Mouse (Mus musculus) heart, embryonic 15.5 days (tissue): ENCODE results near the gene Khdc3. TPM values are rescaled to one million over a fixed set of nuclear protein-coding genes. Genes with fewer than 3 reads are reported as not detected.
A peak's percentile ranks its signal among the peaks of the same experiment; 100 is the strongest.
"Not testable (repeated sequence)": the region's sequence is repeated elsewhere in the genome, so short reads cannot be mapped to it uniquely, and the experiment has no call there.

Experiments
- ATAC-seq: fragments of 200-750 bp; cut with Nextera tagmentation; replicated peaks from 2 replicates; pipeline ENCODE4 v1.8.0; 2017; ENCODE audit warnings: low read depth, moderate TSS enrichment; ENCODE audit not compliant: insufficient number of reproducible peaks, insufficient read depth, low FRiP score
- H3K27ac ChIP-seq: fragments of 300-500 bp; sonication (generic); 2 replicates; pipeline ENCODE4 v1.5.1; 2015; ENCODE audit warnings: mild to moderate bottlenecking, inconsistent platforms
- H3K27me3 ChIP-seq: fragments of 300-500 bp; sonication (generic); 2 replicates; pipeline ENCODE4 v1.6.1; 2015; ENCODE audit warnings: inconsistent platforms
- H3K36me3 ChIP-seq: fragments of 300-500 bp; sonication (generic); 2 replicates; pipeline ENCODE4 v1.6.1; 2015; ENCODE audit warnings: mild to moderate bottlenecking, inconsistent platforms
- H3K4me1 ChIP-seq: fragments of 300-500 bp; sonication (generic); replicated peaks from 2 replicates; pipeline ENCODE4 v1.6.1; 2015; ENCODE audit warnings: inconsistent platforms
- H3K4me2 ChIP-seq: fragments of 300-500 bp; sonication (generic); 2 replicates; pipeline ENCODE4 v1.6.1; 2015; ENCODE audit warnings: inconsistent platforms, mild to moderate bottlenecking, moderate library complexity
- H3K4me3 ChIP-seq: fragments of 300-500 bp; sonication (generic); 2 replicates; pipeline ENCODE4 v1.5.1; 2015; ENCODE audit warnings: mild to moderate bottlenecking, inconsistent platforms
- H3K9ac ChIP-seq: fragments of 300-500 bp; sonication (generic); 2 replicates; pipeline ENCODE4 v1.6.1; 2015; ENCODE audit warnings: mild to moderate bottlenecking, inconsistent platforms
- H3K9me3 ChIP-seq: fragments of 300-500 bp; sonication (generic); replicated peaks from 2 replicates; pipeline ENCODE4 v1.6.1; 2016; ENCODE audit warnings: inconsistent platforms
- WGBS: fragments of 180-500 bp; shearing (Covaris S2); methylation state at CpG from one replicate; pipeline ENCODE4 v1.1.7; 2015; ENCODE audit warnings: mixed read lengths; 5-methylcytosine and 5-hydroxymethylcytosine counted together
- polyA plus RNA-seq: library from polyadenylated mRNA; unstranded; fragments of >200 nt; fragmentation: Nextera tagmentation; extraction: Ambion mirVana; gene quantifications from 2 replicates; pipeline ENCODE4 v1.2.1, GENCODE M21; 2015

The Khdc3 gene
- polyA plus RNA-seq: not detected in 2 replicates

- WGBS: 84% methylated on average over 5 of the region's 5 CpGs
- H3K9me3 ChIP-seq: no peaks in the 10 kb centered on the region
- H3K27me3 ChIP-seq: peaks cover 41% of the 10 kb centered on the region
- H3K4me1 ChIP-seq: peaks cover 8% of the 10 kb centered on the region
- H3K27ac ChIP-seq: no peak within 1 kb of the TSS
- H3K36me3 ChIP-seq: no peaks in the 10 kb centered on the region
- no peak within 1 kb of the TSS for H3K4me3 ChIP-seq
- H3K4me2 ChIP-seq: no peak within 1 kb of the TSS
- no peak for ATAC-seq
- no peak within 1 kb of the TSS for H3K9ac ChIP-seq
Observed at GRCm38 (mm10) chr9:73101536-73101935, at the start of gene Khdc3. Gene Khdc3 (plus strand): TSS chr9:73101836.

GRCm38 (mm10) chr9:73055441-73055911, 46.2 kb upstream of the Khdc3 start:
- H3K4me1 ChIP-seq: no peaks in the 10 kb centered on the region
- H3K36me3 ChIP-seq: no peaks in the 10 kb centered on the region
- H3K9me3 ChIP-seq: no peaks in the 10 kb centered on the region
- H3K4me3 ChIP-seq: no peak overlapping the region
- H3K27ac ChIP-seq: no peak overlapping the region
- H3K4me2 ChIP-seq: no peak overlapping the region
- no peaks in the 10 kb centered on the region for H3K27me3 ChIP-seq
- H3K9ac ChIP-seq: no peak overlapping the region
- no peak for ATAC-seq
- WGBS: 56% methylated on average over 10 of the region's 10 CpGs

GRCm38 (mm10) chr9:73059224-73059623, 42.4 kb upstream of the Khdc3 start:
- no peaks in the 10 kb centered on the region for H3K9me3 ChIP-seq
- H3K36me3 ChIP-seq: no peaks in the 10 kb centered on the region
- H3K4me3 ChIP-seq: no peak overlapping the region
- H3K27ac ChIP-seq: no peak overlapping the region
- 82% methylated on average over 4 of the region's 4 CpGs for WGBS
- H3K4me1 ChIP-seq: peaks cover 3% of the 10 kb centered on the region
- no peak overlapping the region for H3K9ac ChIP-seq
- H3K27me3 ChIP-seq: no peaks in the 10 kb centered on the region
- H3K4me2 ChIP-seq: no peak overlapping the region
- no peak for ATAC-seq

- Histone ChIP-seq H3K36me3 (no peaks in the 10 kb centered on the region; the same call in 1 of the 2 replicates), H3K4me3 (no peak overlapping the region), H3K9me3 (no peaks in the 10 kb centered on the region), H3K4me1 (peaks cover 19% of the 10 kb centered on the region), H3K27ac (no peak overlapping the region), H3K9ac (no peak overlapping the region), H3K4me2 (peak overlapping the region; percentile 36), H3K27me3 (no peaks in the 10 kb centered on the region)
- WGBS: 28% methylated on average over 15 of the region's 15 CpGs
- ATAC-seq: no peak; the same call in 1 of the 2 replicates
Observed at GRCm38 (mm10) chr9:73063621-73064290, 37.9 kb upstream of the Khdc3 start.

- no peak overlapping the region for H3K9ac ChIP-seq
- H3K36me3 ChIP-seq: no peaks in the 10 kb centered on the region; the same call in 1 of the 2 replicates
- no peaks in the 10 kb centered on the region for H3K9me3 ChIP-seq
- H3K27me3 ChIP-seq: no peaks in the 10 kb centered on the region
- 25% methylated on average over 10 of the region's 10 CpGs for WGBS
- H3K4me2 ChIP-seq: peak overlapping the region; percentile 51
- no peak overlapping the region for H3K27ac ChIP-seq
- peak overlapping the region; percentile 17; the same call in 1 of the 2 replicates for H3K4me3 ChIP-seq
- no peak; the same call in 1 of the 2 replicates for ATAC-seq
- H3K4me1 ChIP-seq: peaks cover 19% of the 10 kb centered on the region
Observed at GRCm38 (mm10) chr9:73067086-73067485, 34.5 kb upstream of the Khdc3 start.

- ATAC-seq: peak; percentile 56
- no peaks in the 10 kb centered on the region; the same call in 1 of the 2 replicates for H3K36me3 ChIP-seq
- peak overlapping the region; percentile 44 for H3K27ac ChIP-seq
- peaks cover 19% of the 10 kb centered on the region for H3K4me1 ChIP-seq
- H3K27me3 ChIP-seq: no peaks in the 10 kb centered on the region
- no peak overlapping the region for H3K9ac ChIP-seq
- no peak overlapping the region for H3K4me3 ChIP-seq
- H3K4me2 ChIP-seq: peak overlapping the region; percentile 51; the same call in 1 of the 2 replicates
- WGBS: 20% methylated on average over 6 of the region's 6 CpGs
- H3K9me3 ChIP-seq: no peaks in the 10 kb centered on the region
Observed at GRCm38 (mm10) chr9:73068230-73068679, 33.4 kb upstream of the Khdc3 start.

- H3K4me1 ChIP-seq: peaks cover 17% of the 10 kb centered on the region
- no peak overlapping the region for H3K4me2 ChIP-seq
- H3K4me3 ChIP-seq: no peak overlapping the region
- H3K9me3 ChIP-seq: no peaks in the 10 kb centered on the region
- H3K27me3 ChIP-seq: no peaks in the 10 kb centered on the region
- no peak for ATAC-seq
- H3K27ac ChIP-seq: peak overlapping the region; percentile 44; the same call in 1 of the 2 replicates
- H3K9ac ChIP-seq: no peak overlapping the region
- 67% methylated on average over 6 of the region's 6 CpGs for WGBS
- no peaks in the 10 kb centered on the region; the same call in 1 of the 2 replicates for H3K36me3 ChIP-seq
Observed at GRCm38 (mm10) chr9:73068688-73069087, 32.9 kb upstream of the Khdc3 start.

- no peak overlapping the region for H3K9ac ChIP-seq
- H3K36me3 ChIP-seq: no peaks in the 10 kb centered on the region
- no peaks in the 10 kb centered on the region for H3K9me3 ChIP-seq
- peaks cover 15% of the 10 kb centered on the region for H3K4me1 ChIP-seq
- no peaks in the 10 kb centered on the region for H3K27me3 ChIP-seq
- 54% methylated on average over 10 of the region's 10 CpGs for WGBS
- H3K27ac ChIP-seq: peak overlapping the region; percentile 32
- no peak overlapping the region for H3K4me2 ChIP-seq
- peak; percentile 37; the same call in 1 of the 2 replicates for ATAC-seq
- H3K4me3 ChIP-seq: no peak overlapping the region
Observed at GRCm38 (mm10) chr9:73070971-73071659, 30.5 kb upstream of the Khdc3 start.

GRCm38 (mm10) chr9:73072426-73072825, 29.2 kb upstream of the Khdc3 start:
- Histone ChIP-seq H3K27ac (no peak overlapping the region), H3K27me3 (no peaks in the 10 kb centered on the region), H3K36me3 (no peaks in the 10 kb centered on the region), H3K9ac (no peak overlapping the region), H3K4me3 (no peak overlapping the region), H3K4me2 (no peak overlapping the region), H3K4me1 (peaks cover 10% of the 10 kb centered on the region), H3K9me3 (no peaks in the 10 kb centered on the region)
- no peak for ATAC-seq
- 73% methylated on average over 8 of the region's 8 CpGs for WGBS

GRCm38 (mm10) chr9:73073169-73073568, 28.5 kb upstream of the Khdc3 start:
- Histone ChIP-seq H3K9ac (no peak overlapping the region), H3K4me2 (no peak overlapping the region), H3K9me3 (no peaks in the 10 kb centered on the region), H3K27ac (no peak overlapping the region), H3K4me1 (peaks cover 3% of the 10 kb centered on the region), H3K4me3 (no peak overlapping the region), H3K36me3 (no peaks in the 10 kb centered on the region), H3K27me3 (no peaks in the 10 kb centered on the region)
- 87% methylated on average over 5 of the region's 5 CpGs for WGBS
- no peak for ATAC-seq

- H3K27ac ChIP-seq, H3K4me1 ChIP-seq, ATAC-seq, H3K4me3 ChIP-seq, H3K4me2 ChIP-seq, H3K9ac ChIP-seq, H3K27me3 ChIP-seq, H3K9me3 ChIP-seq, H3K36me3 ChIP-seq: not testable (repeated sequence)
- 79% methylated on average over 11 of the region's 12 CpGs for WGBS
Observed at GRCm38 (mm10) chr9:73079349-73079748, 22.3 kb upstream of the Khdc3 start.
